Mouse (Mus musculus): ENCODE results near the gene Cct8. TPM values are rescaled to one million over a fixed set of nuclear protein-coding genes. Genes with fewer than 3 reads are reported as not detected.
"Not testable (repeated sequence)": the region's sequence is repeated elsewhere in the genome, so short reads cannot be mapped to it uniquely, and the experiment has no call there.

Cct8 gene
- polyA plus RNA-seq, 1 experiment from 2014 or later = 510 TPM

DNA sequence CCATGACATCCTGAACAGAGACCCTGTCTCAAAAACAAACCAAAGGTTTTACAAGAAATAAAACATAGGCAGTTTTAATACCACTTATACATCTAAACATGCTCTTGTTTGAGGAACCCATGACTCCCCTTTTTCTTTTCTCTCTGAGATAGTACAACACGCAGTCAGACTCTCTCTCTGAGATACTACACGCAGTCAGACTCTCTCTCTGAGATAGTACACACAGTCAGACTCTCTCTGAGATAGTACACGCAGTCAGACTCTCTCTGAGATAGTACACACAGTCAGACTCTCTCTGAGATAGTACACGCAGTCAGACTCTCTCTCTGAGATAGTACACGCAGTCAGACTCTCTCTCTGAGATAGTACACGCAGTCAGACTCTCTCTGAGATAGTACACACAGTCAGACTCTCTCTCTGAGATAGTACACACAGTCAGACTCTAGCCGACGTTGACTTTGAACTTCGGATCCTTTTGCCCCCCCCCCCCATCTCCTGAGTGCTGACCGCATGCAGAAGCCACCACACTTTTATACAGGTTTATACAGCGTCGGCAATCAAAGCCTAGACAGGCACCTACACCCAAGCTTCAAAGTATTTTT is 3.4 kb downstream of the Cct8 start:
- H3K36me3 ChIP-seq = peaks cover 64% of the 10 kb centered on the region

GRCm38 (mm10) chr16:87488605-87489004 is 7.1 kb downstream of the Cct8 start:
- Histone ChIP-seq H3K4me1 (no peaks in the 10 kb centered on the region), H3K36me3 (peaks cover 93% of the 10 kb centered on the region), H3K27ac (no peak overlapping the region), H3K4me3 (no peak overlapping the region), H3K9ac (no peak overlapping the region), H3K9me3 (no peaks in the 10 kb centered on the region), H3K27me3 (replicated peaks) (no peaks in the 10 kb centered on the region), H3K4me2 (replicated peaks) (no peak overlapping the region)
- ATAC-seq (ENCODE audit: low FRiP score, low read depth) = no peak
- 91% methylated on average over 2 of the region's 2 CpGs for WGBS

More for the DNA sequence above, 3.4 kb downstream of the Cct8 start:
- H3K4me2 ChIP-seq (replicated peaks); H3K9me3 ChIP-seq; ATAC-seq (ENCODE audit: low FRiP score, low read depth); H3K4me3 ChIP-seq; H3K27me3 ChIP-seq (replicated peaks); H3K9ac ChIP-seq; H3K27ac ChIP-seq: not testable (repeated sequence)
- H3K4me1 ChIP-seq = peaks cover 15% of the 10 kb centered on the region
- 93% methylated on average over 12 of the region's 12 CpGs for WGBS

DNA sequence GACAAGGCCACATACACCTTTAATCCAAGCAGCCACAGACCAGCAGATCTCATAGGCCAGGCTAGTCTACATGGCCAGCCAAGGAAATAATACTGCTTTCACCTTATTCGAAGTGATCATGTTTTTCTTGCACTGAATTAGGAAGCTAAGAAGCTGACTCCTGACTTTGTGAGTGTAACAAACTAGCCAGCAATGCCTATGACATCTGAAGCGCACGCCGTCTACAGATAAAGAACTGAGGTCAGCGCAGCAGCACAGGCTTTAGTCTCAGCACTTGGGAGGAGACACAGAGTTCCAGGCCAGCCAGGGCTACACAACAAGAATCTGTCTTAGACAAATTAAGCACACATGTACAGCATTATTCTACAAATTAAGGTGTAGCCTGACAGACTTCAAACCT is 8.9 kb downstream of the Cct8 start:
- Histone ChIP-seq H3K36me3 (peaks cover 91% of the 10 kb centered on the region), H3K9ac (no peak overlapping the region), H3K27ac (no peak overlapping the region), H3K9me3 (no peaks in the 10 kb centered on the region), H3K4me1 (no peaks in the 10 kb centered on the region), H3K4me2 (replicated peaks) (no peak overlapping the region), H3K27me3 (replicated peaks) (no peaks in the 10 kb centered on the region), H3K4me3 (no peak overlapping the region)
- ATAC-seq (ENCODE audit: low FRiP score, low read depth) = no peak
- 96% methylated on average over 5 of the region's 5 CpGs for WGBS

DNA sequence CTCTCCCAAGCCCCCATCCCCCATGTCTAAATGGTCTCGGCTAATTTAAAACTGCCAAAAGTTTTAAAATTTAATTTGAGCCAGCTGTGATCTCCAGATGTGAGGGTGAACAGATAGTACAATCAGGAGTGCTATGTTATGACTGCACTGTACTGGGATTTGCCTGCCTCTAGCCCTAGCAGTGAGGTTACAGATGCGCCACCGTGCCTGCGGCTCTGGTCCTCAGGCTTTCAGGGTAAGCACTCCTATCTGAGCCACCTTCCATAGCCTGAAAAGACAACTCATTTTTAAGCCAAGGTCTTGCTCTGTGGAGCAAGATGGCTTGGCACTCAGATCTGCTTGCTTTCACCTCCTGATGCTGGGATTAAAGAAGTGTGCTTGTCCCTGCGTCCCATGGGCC is 11.3 kb downstream of the Cct8 start:
- no peak for ATAC-seq (ENCODE audit: low FRiP score, low read depth)
- WGBS = 96% methylated on average over 5 of the region's 5 CpGs

GRCm38 (mm10) chr16:87470579-87470978 is 25.1 kb downstream of the Cct8 start:
- Histone ChIP-seq H3K4me3 (no peak overlapping the region), H3K27ac (no peak overlapping the region), H3K9me3 (no peaks in the 10 kb centered on the region), H3K27me3 (replicated peaks) (no peaks in the 10 kb centered on the region), H3K36me3 (peaks cover 73% of the 10 kb centered on the region), H3K9ac (no peak overlapping the region), H3K4me2 (replicated peaks) (no peak overlapping the region), H3K4me1 (no peaks in the 10 kb centered on the region)
- WGBS = 93% methylated on average over 4 of the region's 4 CpGs
- no peak for ATAC-seq (ENCODE audit: low FRiP score, low read depth)

More for the DNA sequence above, 11.3 kb downstream of the Cct8 start:
- Histone ChIP-seq H3K27me3 (replicated peaks) (no peaks in the 10 kb centered on the region), H3K4me1 (no peaks in the 10 kb centered on the region), H3K9me3 (no peaks in the 10 kb centered on the region), H3K9ac (no peak overlapping the region), H3K36me3 (peaks cover 73% of the 10 kb centered on the region), H3K4me3 (no peak overlapping the region), H3K4me2 (replicated peaks) (no peak overlapping the region), H3K27ac (no peak overlapping the region)

DNA sequence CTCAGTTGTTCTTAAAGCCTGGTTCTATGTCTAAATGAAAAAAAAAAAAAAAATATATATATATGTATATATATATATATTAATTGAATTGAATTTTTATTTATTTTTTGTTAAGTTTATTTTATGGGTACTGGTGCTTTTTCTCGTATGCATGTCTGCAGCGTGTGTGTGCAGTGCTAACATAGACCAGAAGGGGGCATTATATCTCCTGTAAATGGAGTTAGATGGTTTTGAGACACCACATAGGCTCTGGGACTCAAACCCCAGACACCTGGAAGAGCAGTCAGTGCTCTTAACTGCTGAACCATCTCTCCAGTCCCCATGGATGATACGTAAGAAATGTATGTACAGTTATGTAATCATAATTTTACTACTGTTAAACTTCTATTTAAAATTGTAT is 36.9 kb downstream of the Cct8 start:
- H3K9ac ChIP-seq = no peak overlapping the region
- ATAC-seq (ENCODE audit: low FRiP score, low read depth) = no peak
- H3K4me1 ChIP-seq = peaks cover 12% of the 10 kb centered on the region
- H3K4me3 ChIP-seq = no peak overlapping the region
- H3K27ac ChIP-seq = no peak overlapping the region
- no peaks in the 10 kb centered on the region for H3K27me3 ChIP-seq (replicated peaks)
- no peaks in the 10 kb centered on the region for H3K9me3 ChIP-seq
- H3K36me3 ChIP-seq = peaks cover 26% of the 10 kb centered on the region
- 98% methylated on average over 3 of the region's 3 CpGs for WGBS
- H3K4me2 ChIP-seq (replicated peaks) = no peak overlapping the region

GRCm38 (mm10) chr16:87455180-87455611 is 40.5 kb downstream of the Cct8 start:
- Histone ChIP-seq H3K4me2 (replicated peaks) (peak overlapping the region; percentile 92), H3K4me1 (peaks cover 12% of the 10 kb centered on the region), H3K9me3 (no peaks in the 10 kb centered on the region), H3K9ac (peak overlapping the region; percentile 88), H3K36me3 (peaks cover 6% of the 10 kb centered on the region; the same call in 1 of the 2 replicates), H3K4me3 (peak overlapping the region; percentile 97), H3K27ac (peak overlapping the region; percentile 53; the same call in 1 of the 2 replicates), H3K27me3 (replicated peaks) (no peaks in the 10 kb centered on the region)
- under 1% methylated on average over 38 of the region's 38 CpGs for WGBS
- ATAC-seq (ENCODE audit: low FRiP score, low read depth) = no peak; the same call in none of the 2 replicates

GRCm38 (mm10) chr16:87454419-87455179 is 41.1 kb downstream of the Cct8 start, which contains the start of gene Usp16:
Usp16 (plus strand) TSS chr16:87454703.
- 8% methylated on average over 45 of the region's 45 CpGs for WGBS
- Histone ChIP-seq H3K9ac (peak within 1 kb of the TSS; percentile 88), H3K9me3 (no peaks in the 10 kb centered on the region), H3K4me3 (peak within 1 kb of the TSS; percentile 97), H3K27me3 (replicated peaks) (no peaks in the 10 kb centered on the region), H3K4me1 (peaks cover 12% of the 10 kb centered on the region), H3K4me2 (replicated peaks) (peak within 1 kb of the TSS; percentile 92), H3K36me3 (peaks cover 2% of the 10 kb centered on the region; the same call in 1 of the 2 replicates), H3K27ac (peak within 1 kb of the TSS; percentile 53; the same call in 1 of the 2 replicates)
- ATAC-seq (ENCODE audit: low FRiP score, low read depth) = peak; percentile 98

DNA sequence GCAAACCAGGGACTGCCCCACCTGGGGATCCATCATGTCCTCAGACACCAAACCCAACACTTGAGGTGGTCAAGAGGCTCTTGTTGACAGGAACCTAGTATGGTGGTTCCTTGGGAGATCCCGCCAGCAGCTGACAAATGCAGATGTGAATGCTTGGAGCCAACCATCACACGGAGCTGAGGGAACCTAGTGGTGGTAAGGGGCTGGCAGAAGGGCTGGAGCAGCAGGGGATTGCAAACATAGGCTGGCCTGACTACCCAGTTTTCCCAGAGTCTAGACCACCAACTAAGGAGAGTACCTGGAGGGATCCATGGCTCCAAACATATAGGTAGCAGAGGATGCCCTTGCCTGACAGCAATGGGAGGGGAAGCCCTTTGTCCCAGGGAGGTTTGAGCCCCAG is 42.4 kb downstream of the Cct8 start:
- Histone ChIP-seq H3K27me3 (replicated peaks) (no peaks in the 10 kb centered on the region), H3K4me1 (peaks cover 12% of the 10 kb centered on the region), H3K27ac (no peak overlapping the region), H3K4me3 (no peak overlapping the region), H3K36me3 (no peaks in the 10 kb centered on the region), H3K9ac (no peak overlapping the region), H3K9me3 (no peaks in the 10 kb centered on the region), H3K4me2 (replicated peaks) (no peak overlapping the region)
- ATAC-seq (ENCODE audit: low FRiP score, low read depth) = no peak
- WGBS = 91% methylated on average over 2 of the region's 2 CpGs

DNA sequence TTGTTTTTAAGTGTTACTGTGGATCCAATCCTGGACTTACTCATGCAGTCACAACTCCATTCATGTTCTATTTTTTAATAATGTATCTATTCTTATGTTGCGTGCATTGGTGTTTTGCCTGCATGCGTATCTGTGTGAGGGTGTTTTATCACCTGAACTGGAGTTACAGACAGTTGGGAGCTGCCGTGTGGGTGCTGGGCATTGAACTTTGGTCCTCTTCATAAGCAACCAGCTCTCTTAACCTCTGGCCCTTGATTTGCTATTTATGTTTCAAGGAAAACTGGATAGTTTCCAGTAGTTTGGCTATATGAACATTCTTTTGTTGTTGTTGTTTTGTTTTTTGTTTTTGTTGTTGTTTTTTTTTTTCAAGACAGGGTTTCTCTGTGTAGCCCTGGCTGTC is 50.1 kb downstream of the Cct8 start:
- Histone ChIP-seq H3K4me1 (peaks cover 5% of the 10 kb centered on the region; the same call in 1 of the 2 replicates), H3K9ac (no peak overlapping the region), H3K4me2 (replicated peaks) (no peak overlapping the region), H3K9me3 (no peaks in the 10 kb centered on the region), H3K27ac (no peak overlapping the region), H3K36me3 (no peaks in the 10 kb centered on the region), H3K27me3 (replicated peaks) (no peaks in the 10 kb centered on the region), H3K4me3 (no peak overlapping the region)
- no peak for ATAC-seq (ENCODE audit: low FRiP score, low read depth)
- WGBS = 89% methylated on average over 3 of the region's 3 CpGs

DNA sequence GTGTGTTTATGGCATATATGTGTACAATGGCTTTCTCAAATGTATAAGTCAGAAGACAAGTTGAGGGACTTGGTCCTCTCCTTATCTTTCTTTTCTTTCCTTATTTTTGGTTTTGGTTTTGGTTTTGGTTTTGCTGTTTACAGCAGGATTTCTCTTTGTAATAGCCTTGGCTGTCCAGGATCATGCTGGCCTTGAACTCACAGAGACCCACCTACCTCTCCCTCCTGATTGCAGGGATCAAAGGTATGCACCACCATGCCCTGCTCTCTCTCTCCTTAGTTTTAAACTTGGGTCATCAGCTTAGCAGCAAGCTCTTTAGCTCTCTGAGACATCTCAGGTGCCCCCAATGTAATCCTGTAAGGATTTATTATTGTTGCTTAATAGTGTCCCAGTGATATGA is 50.6 kb downstream of the Cct8 start:
- Histone ChIP-seq H3K27ac (no peak overlapping the region), H3K36me3 (no peaks in the 10 kb centered on the region), H3K27me3 (replicated peaks) (no peaks in the 10 kb centered on the region), H3K4me2 (replicated peaks) (no peak overlapping the region), H3K4me1 (peaks cover 5% of the 10 kb centered on the region; the same call in 1 of the 2 replicates), H3K9me3 (no peaks in the 10 kb centered on the region), H3K4me3 (no peak overlapping the region), H3K9ac (no peak overlapping the region)
- no peak for ATAC-seq (ENCODE audit: low FRiP score, low read depth)

- Histone ChIP-seq H3K9ac (no peak overlapping the region), H3K4me2 (replicated peaks) (no peak overlapping the region), H3K36me3 (no peaks in the 10 kb centered on the region), H3K4me1 (peaks cover 5% of the 10 kb centered on the region; the same call in 1 of the 2 replicates), H3K9me3 (no peaks in the 10 kb centered on the region), H3K27me3 (replicated peaks) (no peaks in the 10 kb centered on the region), H3K4me3 (no peak overlapping the region), H3K27ac (no peak overlapping the region)
- no peak for ATAC-seq (ENCODE audit: low FRiP score, low read depth)
- WGBS = 52% methylated on average over 1 of the region's 1 CpGs
These were observed 51.6 kb downstream of the Cct8 start for GRCm38 (mm10) chr16:87444071-87444470.
